Mouse (Mus musculus): ENCODE measurements around the gene Gsk3a. TPM values are rescaled to one million over a fixed set of nuclear protein-coding genes. Genes with fewer than 3 reads are reported as not detected.

Gsk3a gene
- total RNA-seq, 1 experiment from 2014 or later, result 97.4 TPM

DNA sequence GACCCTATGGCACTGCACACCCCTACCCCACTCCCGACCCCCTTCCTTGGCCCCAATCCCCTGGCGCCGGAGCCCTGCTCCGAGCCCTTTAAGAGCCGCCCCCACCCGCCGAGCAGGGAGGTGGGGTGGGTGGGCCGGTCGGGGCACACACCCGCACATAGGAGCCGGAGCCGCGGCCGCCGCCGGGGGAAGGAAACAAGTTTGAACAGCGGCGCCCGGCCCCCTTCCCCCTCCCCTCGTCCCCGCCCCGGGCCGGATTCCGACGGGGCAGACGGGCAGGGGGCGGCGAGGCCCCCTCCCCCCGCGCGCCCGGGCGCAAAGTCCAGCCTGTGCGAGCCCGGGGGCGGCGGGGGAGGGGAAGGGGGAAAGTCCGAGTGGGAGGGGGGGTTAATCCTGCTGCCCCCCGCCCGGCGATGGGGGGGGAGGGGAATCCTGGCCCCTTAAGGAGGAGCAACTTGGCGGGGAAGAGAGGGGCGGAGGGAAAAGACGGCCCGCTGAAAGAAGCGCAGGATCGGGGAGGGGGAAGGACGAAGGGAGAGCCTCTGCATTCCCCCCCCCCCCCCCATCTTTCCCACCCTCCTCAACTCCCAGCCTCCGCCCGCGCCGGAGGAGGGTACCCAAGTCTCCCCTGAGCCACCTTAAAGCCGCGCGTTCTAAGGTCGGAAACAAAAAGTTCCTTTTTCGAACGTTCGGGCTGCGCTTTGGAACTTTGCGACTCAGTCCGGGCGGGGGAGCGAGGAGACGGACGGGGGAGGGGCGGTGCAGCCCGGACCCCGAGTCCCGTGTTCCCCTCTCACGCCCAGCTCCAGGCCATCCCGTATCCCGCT is 11.9 kb upstream of the Gsk3a start:
- DNase-seq, result peak; percentile 77

DNA sequence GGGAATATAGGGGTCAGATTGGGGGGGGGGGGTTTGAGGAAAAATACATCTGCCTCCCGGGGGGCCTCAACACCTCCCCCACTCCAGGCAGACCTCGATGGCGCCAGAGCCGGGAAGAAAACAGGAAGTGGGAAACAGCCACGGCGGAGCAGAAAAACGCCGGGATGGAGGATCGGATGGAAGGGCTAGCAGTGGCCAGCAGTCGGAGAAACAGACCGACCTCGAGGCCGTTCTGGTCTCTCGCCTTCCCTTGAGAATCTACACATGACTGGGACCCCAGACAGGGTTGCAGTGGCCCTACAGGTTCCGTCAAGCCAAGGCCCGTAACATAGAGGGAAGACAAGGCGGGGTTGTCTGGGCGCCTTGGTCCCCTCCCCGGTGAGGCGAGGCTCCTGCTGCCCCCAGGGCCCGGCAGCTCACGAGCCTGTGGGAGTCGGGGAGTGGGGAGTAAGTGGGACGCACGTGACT is 11.2 kb upstream of the Gsk3a start:
- no peak for DNase-seq

DNA sequence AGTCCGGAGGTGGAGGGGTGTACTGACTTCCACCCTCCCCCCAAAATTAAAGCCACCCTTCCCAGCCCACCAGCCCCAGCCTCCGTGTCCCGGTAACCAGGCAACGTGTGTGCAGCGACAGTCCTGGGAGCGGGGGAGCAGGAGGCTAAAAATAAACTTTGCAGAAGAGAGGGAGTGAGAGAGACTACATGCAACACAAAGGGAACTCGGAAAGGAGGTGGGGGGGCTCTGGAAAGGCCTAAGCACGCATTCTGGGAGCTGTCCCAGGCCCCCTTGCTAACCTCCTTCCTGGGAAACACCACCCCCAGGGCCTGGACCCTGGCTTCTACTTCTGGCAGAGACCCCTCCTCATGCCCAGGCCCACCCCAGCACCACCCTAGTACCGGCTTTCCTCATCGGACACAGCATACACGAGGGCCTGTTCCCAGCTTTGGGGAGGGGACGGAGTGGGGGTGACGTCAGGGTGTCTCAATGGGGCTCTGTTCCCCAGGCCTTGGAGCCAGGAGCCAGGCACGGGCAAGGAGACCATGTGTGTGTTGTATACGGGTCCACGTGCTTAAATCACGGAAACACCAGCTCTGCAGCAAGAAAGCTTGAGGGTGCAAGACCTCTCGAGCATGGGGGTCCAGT is 10.5 kb upstream of the Gsk3a start:
- DNase-seq, result no peak

DNA sequence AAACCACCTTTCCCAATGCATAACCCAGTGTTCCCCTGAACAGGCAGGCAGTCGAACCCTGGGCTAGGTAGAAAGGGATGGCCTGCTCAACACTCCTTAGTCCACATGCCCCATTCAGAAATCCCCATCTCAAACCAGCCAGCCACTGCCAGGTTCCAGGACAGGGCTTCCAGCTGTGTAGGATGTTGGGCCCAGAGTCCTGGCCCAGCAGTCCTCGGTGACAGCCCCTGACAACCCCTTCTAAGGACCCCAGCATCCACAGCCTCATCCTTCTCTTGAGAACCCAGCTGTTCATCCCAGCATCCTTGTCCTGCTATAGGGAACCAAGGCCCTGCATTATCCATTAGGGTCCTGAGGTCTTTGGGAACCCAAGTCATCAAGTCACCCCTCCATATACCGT is 9.8 kb upstream of the Gsk3a start:
- DNase-seq, result no peak

DNA sequence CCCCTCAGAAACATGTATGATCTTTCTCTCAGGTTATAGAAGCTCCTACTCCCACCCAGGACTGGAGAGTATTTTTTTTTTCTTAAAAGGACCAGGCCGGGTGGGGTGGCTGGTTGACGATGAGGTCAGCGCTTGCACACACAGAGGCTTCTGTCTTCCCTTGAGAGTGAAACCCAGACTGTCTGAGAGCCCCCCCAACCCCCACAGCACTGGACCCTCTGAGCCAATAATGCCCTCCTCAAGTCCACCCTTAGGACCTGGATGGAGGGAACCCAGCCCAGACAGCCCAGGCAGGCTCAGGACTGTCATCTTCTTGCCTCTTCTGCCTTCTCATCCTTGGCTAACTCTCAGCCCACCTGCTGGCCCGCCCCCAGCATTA is 9.1 kb upstream of the Gsk3a start:
- DNase-seq, result no peak

DNA sequence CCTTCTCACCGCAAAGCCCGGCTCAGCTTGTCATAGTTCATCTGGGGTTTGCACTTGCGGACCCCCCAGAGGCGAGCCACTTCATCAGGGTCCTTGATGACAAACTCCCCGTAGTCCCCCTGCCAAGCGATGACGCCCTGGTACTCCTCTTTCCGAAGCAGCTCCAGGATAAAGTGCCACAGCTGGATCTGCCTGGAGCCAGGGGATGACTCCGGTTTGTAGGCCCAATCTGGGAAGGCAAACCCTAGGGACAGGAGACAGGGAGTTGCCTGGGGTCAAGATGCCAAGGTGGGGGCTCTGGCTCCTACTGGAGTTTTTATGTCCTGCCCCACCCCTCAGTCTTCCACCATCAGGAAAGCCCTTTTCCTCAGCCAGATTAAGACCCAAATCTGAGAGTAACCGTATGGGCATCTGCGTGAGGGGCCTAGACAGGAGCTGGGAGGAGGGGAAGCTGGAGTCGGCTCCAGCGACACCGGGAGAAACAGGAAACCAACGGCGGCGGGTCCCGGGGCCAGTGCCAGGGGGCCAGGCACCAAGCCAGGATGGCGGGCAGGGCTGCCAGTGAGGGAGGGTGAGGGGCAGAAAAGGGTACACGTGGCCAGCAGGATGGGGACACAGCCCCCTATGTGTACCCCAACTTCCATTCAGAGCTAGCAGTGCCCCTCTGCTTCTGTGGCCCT is 8.6 kb upstream of the Gsk3a start:
- DNase-seq, result peak; percentile 64

DNA sequence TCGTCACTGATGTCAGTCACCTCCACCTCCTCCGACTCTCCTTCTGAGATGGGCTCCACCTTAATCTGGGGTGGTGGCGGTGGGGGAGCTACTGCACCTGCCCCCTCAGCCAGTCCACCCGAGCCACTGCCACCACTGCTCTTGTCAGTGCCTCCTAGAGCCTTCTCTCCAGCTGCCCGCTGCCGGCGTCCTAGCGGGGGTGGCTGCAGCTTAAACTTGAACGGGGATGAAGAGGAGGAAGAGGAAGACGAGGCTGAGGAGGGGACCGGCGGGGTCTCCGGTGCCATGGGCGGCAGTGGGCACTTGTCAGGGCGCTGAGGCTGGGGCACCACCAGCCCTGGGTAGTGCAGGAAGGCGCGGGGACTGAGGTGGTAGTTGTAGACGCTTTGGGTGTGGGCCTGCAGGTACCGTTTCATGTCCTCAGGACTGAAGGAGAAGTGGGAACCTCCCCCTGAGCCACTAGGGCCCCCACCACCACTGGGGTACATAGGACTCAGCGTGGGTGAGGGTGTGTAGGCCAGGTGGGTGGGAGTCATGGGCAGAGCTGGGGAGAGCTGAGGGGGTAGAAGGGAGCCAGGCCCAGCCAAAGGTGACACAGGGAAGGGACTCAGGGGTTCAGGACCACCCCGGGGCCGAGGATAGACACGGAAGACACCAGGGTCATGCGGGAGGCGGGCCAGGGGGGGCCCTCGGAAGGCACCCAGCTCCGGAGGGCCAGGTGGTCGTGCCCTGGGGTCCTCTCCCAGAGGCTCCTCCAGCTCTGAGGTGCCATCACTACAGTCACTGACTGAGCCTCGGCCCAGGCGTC is 7.1 kb upstream of the Gsk3a start:
- DNase-seq, result no peak

DNA sequence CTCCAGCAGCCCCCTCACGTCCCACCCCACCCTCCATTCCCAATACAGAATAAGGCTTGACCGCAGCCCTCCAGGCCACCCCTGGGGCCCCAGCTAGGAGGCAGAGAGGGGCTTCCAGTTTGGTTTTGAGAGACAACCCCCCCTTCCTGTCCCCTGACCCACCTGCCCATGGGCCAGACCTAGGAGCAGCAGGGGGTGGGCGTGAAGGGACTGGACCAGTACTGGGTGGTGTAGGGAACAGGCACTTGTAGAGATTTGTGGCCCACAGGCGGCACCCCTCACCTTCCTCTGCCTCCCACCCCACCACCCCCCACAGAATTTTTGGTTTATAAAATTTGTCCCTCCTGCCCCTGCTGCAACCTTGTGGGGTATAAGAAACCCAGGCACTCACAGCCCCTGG is 5.7 kb upstream of the Gsk3a start:
- DNase-seq, result no peak

DNA sequence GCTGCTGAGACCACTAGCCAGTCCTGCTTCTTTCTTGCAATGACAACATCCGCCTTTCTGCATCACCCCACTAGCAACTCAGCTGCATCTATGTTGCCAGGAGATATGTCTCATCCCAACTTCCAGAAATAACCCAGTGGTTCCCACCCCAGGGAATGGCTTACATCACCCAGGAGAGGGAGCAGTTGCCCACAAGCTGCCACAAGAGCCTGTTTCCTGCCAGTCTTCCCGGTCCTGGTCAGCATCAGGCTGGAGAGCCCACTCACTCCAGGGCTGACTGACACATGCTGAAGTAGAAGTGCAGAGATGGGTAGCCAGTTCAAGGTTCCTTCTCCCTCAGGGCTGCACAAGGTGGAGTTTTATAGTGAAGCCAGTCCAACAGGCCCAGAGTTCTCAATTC is 3.4 kb upstream of the Gsk3a start:
- peak; percentile 49 for DNase-seq

DNA sequence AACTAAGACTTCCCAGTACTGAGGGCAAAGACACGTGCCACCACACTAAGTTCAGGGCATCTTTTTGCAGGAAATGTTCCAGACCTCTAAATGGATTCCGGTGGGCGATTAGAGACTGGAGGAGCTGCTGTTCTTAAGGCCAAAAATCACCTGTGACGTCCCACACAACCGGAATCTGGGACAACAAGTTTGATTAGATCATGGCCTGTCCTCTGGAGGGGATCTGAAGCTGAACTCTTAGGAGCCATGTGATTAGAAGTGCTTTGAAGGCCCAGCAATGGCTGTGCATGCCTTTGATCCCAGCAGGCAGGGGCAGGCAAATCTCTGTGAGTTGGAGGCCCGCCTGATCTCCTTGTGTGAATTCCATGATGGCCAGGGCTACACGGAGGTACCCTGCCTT is 3.0 kb upstream of the Gsk3a start:
- no peak for DNase-seq

DNA sequence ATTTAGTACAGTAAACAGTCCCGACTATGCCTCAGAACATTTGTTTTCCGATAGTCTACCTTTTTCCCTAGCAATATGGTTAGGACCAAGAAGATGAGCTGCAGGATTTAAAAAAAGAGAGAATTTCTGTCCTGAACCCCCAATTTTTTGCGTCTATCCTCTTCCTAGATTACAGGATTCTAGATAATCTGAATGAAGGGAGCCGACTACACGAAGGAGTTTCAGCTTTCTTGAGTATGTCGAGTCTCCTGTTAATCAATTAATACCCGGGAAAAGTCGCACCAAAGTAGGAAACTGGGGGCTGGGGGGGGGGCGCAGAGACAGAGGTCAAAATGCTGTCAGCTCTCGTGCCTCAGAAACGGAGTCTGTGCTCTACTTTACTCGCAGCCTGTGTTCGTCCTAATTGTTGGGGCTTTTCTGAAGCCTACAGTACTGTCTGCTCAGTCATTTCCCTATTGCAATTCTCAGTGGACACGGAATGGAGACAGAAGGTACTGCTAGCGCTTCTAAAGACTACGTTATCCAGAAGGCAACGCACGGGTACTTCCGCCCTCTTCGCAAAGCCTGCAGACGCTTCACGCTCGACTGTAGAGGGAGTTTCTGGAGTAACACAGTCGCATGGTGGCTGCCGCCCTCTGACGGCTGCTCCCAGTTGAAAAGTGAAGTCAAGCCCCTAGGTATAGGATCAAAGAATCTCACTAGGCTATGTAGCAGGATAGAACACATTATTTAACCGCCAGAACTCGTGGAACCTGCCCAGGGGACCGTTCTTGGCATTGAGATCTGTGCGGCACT is 1.4 kb upstream of the Gsk3a start:
- peak; percentile 75 for DNase-seq

DNA sequence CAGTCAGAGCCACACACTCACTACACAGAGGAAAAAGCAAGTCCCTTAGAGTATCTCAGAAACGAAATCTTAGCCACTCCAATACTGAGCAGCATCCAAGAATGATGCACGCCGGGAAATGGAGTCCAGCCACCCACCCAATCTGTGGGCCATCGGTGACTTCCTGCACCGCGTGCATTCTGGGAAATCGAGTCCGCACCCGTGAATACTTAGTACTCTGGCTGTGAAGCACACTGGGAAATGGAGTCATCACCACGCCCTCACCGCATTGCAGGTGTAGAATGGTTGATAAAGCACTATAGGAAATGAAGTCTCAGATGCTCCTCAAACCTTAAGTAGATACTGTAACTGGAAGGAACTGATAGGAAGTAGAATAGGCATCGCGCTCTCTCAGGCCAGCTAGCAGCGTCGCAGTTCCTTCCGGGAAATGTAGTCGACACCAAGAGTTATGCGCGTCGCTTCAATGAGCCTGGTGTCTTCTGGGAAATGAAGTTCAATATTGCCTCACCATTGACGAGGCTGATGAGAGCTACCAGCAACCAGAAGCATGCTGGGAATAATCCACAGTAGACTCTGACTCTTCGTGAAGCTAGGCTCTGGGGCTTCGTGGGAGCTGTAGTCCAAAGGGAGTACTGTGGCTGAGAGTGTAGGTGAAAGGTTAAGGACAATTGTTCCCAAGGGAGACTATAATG is 510 bp upstream of the Gsk3a start:
- DNase-seq, result peak; percentile 83

DNA sequence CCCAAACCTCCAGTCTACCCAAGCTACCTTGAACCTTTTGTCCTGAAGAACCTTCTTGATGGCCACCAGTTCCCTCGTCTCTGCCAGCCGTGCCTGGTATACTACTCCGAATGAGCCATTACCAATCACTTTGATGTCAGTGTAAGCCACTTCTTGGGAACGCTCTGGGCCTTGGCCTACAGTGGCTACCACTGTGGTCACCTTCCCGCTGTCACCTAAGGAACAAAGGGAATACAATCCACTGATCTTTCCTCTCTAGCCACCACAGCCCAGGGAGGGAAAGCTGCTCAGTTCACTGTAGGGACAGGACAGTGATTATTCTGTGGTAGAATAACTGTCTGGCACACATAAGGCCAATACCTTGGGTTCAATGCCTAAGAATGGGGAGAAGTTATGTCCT is 2.1 kb downstream of the Gsk3a start:
- no peak for DNase-seq

DNA sequence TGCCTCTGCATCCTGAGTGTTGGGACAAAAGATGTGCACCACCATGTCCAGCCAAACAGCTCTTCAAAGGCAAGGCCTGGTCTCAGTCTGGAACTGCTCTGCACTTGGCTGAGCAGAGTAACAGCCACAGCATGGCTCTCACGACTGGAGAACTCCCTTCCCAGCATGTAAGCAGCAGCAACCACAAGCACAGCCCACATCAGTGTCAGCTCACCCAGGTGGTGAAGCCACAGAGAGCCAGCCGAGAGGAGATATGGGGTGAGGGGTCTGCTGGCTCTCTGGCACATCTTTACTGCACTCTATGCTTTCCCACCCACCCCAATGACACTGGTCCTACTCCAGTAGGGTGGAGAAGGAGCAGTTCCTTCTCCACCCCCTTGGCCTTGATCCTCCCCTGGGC is 4.6 kb downstream of the Gsk3a start:
- DNase-seq, result no peak

DNA sequence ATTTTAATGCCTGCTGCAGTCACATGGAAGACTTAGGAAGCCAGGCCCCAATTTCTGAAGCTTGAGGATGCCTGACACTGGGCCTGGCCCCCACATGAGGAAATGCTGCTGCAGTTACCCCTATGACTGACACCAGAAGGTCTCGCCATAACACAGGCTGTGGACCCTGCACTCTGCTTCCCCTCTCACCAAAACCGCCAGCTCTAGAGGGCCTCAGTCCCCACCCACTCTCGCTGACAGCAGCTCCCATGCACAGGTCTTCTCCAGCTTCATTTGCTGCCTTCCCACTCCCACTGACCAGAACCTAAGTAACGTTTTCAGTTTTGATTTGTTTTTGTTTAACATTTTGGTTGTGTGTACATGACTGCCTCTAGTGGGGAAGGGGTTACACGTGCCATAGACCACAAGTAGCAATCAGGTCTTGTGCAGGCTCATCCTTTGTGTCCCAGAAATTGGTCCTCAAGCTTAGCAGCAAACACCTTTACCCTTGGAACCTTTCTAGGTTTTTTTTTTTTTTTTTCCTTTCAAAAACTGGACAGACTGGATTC is 5.5 kb downstream of the Gsk3a start:
- no peak for DNase-seq

DNA sequence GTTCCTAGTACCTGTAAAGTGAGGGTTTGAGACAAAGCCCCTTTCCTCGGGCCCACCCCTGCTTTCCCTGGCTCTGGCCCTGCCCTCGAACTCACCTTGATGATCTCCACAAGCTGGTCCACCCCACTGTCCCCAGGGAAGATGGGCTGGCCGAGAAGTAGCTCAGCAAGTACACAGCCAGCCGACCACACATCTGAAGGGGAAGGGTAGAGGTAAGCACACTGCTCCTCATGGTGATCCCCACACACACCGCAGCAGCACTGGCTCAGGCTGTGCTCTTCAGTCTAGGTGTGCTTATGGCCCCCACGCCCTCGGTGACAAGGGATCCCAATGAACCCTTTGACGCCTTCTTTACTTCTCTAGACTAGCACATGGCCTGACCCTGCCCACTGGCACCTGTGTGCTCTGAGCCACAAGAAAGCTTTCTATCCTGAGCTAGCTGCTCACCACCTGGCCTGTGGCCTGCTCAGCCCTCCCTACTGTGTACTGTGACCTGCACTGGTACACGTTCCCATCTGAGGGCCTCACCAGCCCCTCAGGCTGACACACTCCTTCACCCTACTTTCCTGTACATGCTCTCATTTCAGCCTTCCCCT is 6.9 kb downstream of the Gsk3a start:
- no peak for DNase-seq

DNA sequence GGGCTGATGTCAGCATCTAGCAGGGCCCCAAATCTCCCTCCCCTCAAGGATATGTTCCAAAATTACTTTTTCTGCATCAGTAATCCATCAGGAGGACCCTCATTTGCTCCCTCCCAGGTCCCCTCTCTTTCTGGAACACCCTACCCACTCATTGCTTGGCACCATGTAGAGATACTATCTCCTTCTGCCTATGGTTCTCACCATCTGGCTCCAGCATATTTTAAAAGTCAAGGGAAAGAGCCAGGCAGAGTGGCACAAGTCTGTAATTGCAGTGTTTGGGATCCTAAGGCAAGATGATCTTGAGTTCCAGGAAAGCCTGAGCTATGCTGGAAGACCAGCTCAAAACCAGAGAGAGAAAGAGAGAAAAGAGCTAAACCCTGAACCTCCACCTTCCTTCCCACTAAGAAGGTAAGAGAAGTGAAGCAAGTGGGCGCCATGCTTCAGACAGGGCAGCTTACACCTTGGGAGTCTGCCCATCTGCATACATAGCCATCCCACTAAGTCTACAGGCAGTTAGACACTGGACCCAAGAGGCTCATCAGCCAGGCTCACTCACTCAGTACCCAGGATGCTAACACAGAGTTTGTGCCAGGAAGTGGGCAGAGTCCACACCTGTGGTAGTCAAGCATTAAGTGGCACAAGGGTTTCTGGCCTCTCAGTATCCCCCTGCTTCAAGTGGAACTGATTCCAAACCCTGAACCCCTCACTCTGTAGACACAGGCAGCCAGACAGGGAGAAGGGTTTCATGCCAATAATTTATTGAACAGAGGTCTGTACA is 9.9 kb downstream of the Gsk3a start:
- no peak for DNase-seq

DNA sequence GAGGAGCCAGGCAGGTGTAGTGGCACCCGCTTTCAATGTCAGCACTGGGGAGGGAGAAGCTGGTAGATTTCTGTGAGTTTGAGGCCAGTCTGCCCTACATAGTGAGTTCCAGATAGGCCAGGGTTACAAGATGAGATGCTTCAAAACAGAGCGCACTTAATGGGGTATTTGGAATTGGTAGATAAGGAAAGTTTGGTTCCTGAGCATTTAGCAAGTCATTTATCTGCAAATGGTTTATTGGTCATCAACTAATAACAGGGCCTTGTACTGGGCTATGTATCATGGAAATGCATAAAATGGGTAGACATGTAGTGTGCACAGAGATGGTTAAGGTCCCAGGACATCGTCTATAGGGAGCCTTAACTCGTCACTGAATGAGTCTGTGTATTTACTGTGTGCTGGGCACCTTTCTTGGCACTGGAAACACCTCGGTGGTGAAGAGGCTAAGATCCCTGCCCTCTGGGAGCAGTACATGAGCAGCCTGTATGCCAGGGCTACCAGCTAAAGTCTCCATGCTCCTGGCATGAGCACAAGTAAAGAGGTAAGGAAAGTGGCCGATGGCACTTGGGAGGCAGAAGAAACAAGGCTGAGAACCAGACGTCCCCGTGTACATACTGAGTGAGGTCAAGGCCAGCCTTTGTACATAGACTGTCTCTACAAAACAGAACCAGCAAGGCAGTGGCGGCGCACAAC is 15.2 kb downstream of the Gsk3a start:
- no peak for DNase-seq
